Mouse (Mus musculus) megakaryocyte-erythroid progenitor cell, adult 5-6 weeks (primary cell): ENCODE data around the gene Slc15a3. TPM values are rescaled to one million over a fixed set of nuclear protein-coding genes. Genes with fewer than 3 reads are reported as not detected.

Experiments used
- ATAC-seq: replicated peaks from 2 replicates; pipeline ENCODE4 v1.8.0; 2016; ENCODE audit warnings: mild to moderate bottlenecking, inconsistent platforms; ENCODE audit not compliant: severe bottlenecking, poor library complexity, low FRiP score, low TSS enrichment
- total RNA-seq, 2 experiments: library from RNA; stranded (forward) in 1 of 2; stranded (reverse) in 1 of 2; fragments of 200-1000, 215-1000 nt in 1 of 2; fragments of >200 nt in 1 of 2; fragmentation: Nextera tagmentation in 1 of 2; gene quantifications; 2 replicates each; pipeline ENCODE4 v1.2.3; 2014 to 2017

Gene Slc15a3
- total RNA-seq (2014; fragmentation: Nextera tagmentation) (0.50 and 0.99 TPM in 2 replicates), total RNA-seq (2017) (0.56 TPM in 1 of 2 replicates, not detected in the other)

DNA sequence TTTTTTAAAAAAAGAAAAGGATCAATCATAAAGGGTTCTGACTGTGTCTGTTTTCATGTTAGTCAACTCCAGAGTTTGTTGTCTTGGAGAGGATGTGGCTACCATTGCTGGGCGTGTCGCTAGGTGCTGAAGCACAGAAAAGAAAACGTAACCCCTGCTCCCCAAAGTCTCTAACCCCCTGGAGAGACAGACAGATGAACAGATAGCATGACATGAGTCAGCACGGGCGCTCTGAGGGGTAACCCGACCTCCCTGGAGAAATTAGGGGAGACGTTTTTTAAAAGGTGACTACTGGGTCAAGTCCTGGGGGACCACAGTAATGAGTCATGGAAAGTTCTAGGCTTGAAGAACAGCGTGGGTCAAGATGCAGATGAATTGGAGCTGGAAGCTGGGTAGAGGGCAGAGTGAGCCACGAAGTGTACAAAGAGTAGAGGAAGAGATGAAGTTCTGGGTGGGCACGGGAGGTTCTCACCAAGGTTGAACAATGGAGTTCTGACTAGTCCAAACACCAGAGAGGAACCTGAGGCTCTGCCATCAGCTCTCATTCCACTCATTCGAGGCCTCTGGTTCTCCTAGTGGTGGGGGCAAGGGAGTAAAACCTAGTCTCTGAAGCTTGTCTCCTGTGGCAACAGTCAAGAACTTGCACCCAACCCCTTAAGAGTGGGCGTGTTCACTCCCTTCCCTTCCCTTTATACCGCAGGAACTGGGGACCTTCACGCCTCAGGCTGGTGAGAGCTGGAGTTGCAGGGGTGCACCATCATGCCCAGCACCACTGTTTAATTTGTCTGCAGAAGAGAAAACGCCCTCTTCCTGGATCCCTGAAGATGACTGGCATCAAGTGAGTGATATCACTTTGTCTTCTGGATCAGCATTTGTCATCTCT lies at the start of gene Slc15a3:
Gene Slc15a3 (plus strand): TSS at position 718 of the 883 bp plus-strand sequence.
- no peak for ATAC-seq

DNA sequence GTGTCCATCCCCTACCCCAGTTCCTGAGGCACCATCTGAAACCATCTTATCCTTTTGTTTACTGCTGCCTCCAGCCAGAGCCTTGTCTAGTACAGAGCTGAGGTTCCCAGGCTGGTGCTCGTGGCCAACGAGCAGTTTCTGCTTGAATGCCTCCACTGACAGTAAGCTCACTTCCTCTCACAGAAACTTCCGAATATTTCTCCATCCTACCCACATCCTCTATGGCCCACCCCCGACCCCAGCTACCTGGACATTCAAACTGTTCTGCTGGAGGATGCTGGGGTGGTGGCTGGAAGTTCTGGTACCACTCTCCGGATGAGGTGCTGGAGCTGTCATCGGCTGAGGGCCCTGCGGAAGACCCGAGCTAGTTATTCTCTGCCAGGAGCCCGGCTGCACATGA lies 49.2 kb upstream of the Slc15a3 start:
- no peak for ATAC-seq

GRCm38 (mm10) chr19:10793044-10793443 lies 46.5 kb upstream of the Slc15a3 start:
- no peak for ATAC-seq

DNA sequence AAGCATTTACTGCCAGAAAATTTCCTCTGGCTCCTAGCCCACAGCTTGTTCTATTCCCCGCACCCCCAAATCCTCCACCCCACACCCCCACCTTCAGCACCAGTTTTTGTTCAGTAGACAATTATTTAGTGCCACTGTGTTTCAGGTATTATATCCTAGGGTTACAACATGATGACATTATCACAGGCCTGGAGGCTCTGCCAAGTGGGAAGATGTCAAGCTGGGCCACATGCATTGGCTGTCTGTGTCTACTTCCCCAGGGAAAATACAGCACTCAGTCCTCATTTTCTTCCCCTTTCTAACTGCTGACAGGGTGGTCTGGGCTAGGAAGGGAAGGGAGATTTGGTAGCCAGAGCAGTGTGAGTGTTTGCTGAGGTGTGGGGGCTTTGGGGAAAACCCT lies 44.6 kb upstream of the Slc15a3 start:
- no peak for ATAC-seq

- ATAC-seq: no peak
These were observed 41.0 kb upstream of the Slc15a3 start for GRCm38 (mm10) chr19:10798576-10798975.

DNA sequence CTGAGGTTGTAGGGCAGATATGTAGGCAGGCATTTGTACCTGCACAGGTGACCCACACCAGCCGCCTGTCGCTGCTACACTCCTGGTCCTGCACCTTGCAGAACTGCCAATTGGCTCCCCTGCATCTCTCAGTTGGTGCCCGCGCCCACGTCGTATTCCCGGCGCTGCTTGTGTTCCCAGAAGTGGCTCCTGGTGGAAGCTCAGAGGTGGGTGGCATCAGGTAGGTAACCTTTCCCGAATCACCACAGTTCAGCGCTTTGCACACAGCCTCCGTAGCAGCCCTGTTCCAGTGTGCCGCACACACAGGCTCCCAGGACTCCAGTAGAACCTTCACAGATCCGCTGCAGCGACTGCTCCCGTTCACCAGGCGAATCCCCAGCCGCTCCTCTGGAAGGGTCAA lies 40.4 kb upstream of the Slc15a3 start:
- no peak for ATAC-seq

GRCm38 (mm10) chr19:10801070-10801469 lies 38.5 kb upstream of the Slc15a3 start:
- ATAC-seq: no peak

GRCm38 (mm10) chr19:10801906-10802305 lies 37.6 kb upstream of the Slc15a3 start:
- ATAC-seq: no peak

GRCm38 (mm10) chr19:10803751-10804150 lies 35.8 kb upstream of the Slc15a3 start:
- ATAC-seq: no peak

- ATAC-seq: no peak
These were observed 34.5 kb upstream of the Slc15a3 start for GRCm38 (mm10) chr19:10804850-10805660.

DNA sequence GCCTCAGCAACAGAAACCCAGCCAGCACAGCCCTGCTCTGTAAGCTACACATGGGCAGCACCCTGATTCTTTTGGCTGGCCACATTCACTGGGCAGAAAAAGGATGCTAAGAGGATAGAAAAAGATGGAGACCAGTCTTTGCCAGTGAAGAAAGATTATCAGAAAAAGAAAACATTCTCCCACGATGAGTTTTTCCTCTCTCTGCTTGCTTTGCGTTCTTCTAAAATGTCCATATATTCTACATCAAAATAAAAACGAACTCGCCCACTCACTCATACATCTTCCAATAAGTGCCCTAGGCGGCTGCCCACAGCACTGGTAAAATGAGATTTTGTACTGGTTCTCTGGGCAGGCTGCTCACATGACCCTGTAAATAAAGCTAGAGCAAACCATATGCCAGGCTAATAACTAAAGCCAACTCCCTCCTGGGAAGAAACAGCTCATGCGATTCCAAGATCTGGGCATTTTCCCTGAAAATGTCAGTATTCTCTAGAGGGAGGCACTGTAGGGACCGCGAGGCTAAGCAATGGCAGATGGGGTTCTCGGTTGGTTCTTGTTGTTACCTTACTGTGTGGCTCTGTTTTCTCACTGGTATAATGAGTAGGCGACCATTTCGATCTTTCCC lies 33.8 kb upstream of the Slc15a3 start:
- no peak for ATAC-seq

DNA sequence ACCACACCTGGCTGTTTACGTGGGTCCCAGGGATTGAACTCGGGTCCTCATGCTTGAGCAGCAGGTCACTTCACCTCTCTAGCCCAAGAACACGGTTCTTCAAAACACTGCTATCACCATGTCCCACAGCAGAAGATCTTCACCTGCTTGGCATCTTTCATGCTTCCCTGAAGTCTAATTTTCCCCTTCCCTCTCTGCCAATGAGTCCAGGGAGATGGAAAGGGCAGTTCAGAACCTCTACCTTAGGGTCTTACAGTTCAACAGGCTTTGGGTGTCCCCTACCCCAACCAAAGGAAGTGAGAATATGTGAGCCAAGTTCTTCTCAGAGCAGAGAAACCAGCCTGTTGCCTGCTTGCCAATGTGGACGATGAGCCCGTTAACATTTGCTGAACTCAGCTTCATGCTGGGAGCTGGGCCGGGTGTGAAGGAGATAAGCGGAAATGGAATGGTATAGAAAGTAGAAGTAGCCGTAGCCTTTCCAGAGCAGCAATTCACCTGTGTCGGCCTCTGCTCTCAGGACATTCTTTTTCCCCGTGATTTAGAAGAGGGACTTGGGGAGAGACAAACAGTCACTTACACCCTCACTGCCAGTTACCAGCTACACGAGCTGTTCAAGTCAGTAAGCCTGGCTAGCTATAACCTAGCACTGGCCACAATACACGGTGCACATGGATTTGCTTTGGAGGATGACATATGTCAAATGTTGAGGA lies 30.8 kb upstream of the Slc15a3 start:
- no peak for ATAC-seq

- ATAC-seq: no peak
These were observed 29.9 kb upstream of the Slc15a3 start for GRCm38 (mm10) chr19:10809428-10810175.

- no peak for ATAC-seq
These were observed 29.4 kb upstream of the Slc15a3 start for GRCm38 (mm10) chr19:10810176-10810492.

- ATAC-seq: no peak
These were observed 28.1 kb upstream of the Slc15a3 start for GRCm38 (mm10) chr19:10811471-10811870.

DNA sequence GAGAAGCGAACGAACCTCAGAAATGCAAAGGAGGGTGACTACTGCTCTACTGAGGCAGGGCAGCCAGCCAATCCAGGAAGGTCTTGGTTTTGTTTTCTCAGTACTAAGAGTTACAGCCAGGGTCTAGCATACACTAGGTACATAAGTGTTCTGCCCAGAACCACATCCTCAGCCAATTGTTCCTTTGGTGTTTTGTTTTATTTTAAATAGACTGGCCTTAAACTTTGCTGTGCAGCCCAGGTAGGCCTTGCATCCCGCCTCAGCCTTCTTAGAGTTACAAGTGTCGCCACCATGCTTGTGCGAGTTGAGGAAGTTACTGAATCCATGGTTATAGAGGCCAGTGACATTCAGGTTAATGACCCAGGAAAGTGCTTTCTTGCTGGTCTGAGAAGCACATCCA lies 26.5 kb upstream of the Slc15a3 start:
- ATAC-seq: no peak

DNA sequence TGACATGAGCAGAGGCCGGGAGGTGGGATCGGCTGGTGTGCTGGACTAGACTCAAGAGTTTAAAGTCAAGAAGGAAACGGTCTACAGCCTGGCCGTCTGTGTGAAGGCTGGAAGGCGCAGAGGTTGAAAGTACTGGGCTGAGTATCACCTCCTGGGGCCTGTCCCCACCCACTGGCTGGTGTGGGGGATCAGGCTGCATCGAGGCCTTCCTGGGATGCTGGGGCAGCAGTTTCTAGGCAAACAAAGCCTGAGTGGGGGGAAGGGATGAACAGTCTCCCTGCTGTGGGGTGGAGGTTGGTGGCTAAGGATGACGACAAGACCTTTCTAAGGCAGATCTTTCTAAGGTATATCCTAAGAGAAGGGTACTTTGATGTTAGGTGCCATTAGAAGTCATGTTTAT lies 25.6 kb upstream of the Slc15a3 start:
- ATAC-seq: no peak

- ATAC-seq: no peak
These were observed 23.7 kb upstream of the Slc15a3 start for GRCm38 (mm10) chr19:10815871-10816270.

- ATAC-seq: no peak
These were observed 23.1 kb upstream of the Slc15a3 start for GRCm38 (mm10) chr19:10816462-10816861.
